9 mouse cellular contexts compared by ENCODE assay signal in the genomic region with DNA sequence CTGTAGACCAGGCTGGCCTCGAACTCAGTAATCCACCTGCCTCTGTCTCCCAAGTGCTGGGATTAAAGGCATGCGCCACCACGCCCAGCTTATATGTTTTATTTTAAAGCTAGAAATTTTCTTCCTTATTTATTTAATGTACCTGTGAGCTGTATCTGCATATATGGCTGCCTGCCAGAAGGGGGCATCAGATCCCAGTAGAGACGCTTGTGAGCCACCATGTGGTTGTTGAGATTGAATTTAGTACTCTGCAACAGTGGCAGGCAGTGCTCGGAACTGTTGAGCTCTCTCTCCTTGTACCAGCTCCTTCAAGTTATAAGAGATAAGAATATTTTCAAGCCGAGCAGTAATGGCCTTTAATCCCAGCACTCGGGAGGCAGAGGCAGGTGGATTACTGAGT. TPM values are rescaled to one million over a fixed set of nuclear protein-coding genes. Genes with fewer than 3 reads are reported as not detected.
DNase-seq lines count a peak whose midpoint lies in the region; ATAC-seq and TF ChIP-seq lines count a peak whose summit lies in the region.
"Had no signal": no experiment of that assay in that cellular context is flagged by ENCODE, and none has a peak within 500 bp of the region (broad histone marks: within the 10 kb centered on the region; RNA-seq: fewer than 3 reads in every experiment).

No protein-coding gene starts in this region.

- H3K27me3 ChIP-seq in kidney, postnatal 0 days (ENCODE audit: insufficient read depth, low read length), result no peaks in the 10 kb centered on the region
- no peaks in the 10 kb centered on the region for H3K27me3 ChIP-seq in kidney, embryonic 14.5 days (ENCODE audit: control insufficient read depth, insufficient read depth, low read length)
- H3K27me3 ChIP-seq in midbrain, embryonic 11.5 days (ENCODE audit: control insufficient read depth, insufficient read depth, low read length), result no peaks in the 10 kb centered on the region
- no peaks in the 10 kb centered on the region for H3K27me3 ChIP-seq in forebrain, embryonic 11.5 days (ENCODE audit: control insufficient read depth, insufficient read depth, low read length)
- H3K27me3 ChIP-seq: hindbrain, embryonic 15.5 days had no signal

- no peak overlapping the region for H3K9ac ChIP-seq in kidney, postnatal 0 days (ENCODE audit: low read depth, low read length)
- H3K9ac ChIP-seq in kidney, embryonic 14.5 days (ENCODE audit: low read depth, low read length), result no peak overlapping the region
- no peak overlapping the region for H3K9ac ChIP-seq in midbrain, embryonic 11.5 days (ENCODE audit: low read length)
- H3K9ac ChIP-seq in forebrain, embryonic 11.5 days (ENCODE audit: low read length), result no peak overlapping the region
- H3K9ac ChIP-seq: hindbrain, embryonic 15.5 days had no signal

- peak; percentile 49 for DNase-seq in kidney, postnatal 0 days (ENCODE audit: low spot score)
- peak; percentile 80 for DNase-seq in ES-CJ7 (ENCODE audit: low read depth, low spot score)
- DNase-seq in embryo, embryonic 10 days (ENCODE audit: low spot score), result peak; percentile 33
- peak; percentile 51 for DNase-seq in lung, postnatal 36 days
- no peak for DNase-seq in urinary bladder, postnatal 10 days (ENCODE audit: low spot score)
- DNase-seq in midbrain, embryonic 11.5 days (ENCODE audit: low spot score, missing footprints), result no peak
- DNase-seq in forebrain, embryonic 11.5 days (ENCODE audit: low spot score), result no peak

- no peak overlapping the region for H3K4me3 ChIP-seq in kidney, postnatal 0 days (replicated peaks; ENCODE audit: low read depth, low read length)
- no peak overlapping the region for H3K4me3 ChIP-seq in kidney, embryonic 14.5 days (ENCODE audit: low read length)
- H3K4me3 ChIP-seq in midbrain, embryonic 11.5 days (ENCODE audit: low read depth, low read length), result no peak overlapping the region
- H3K4me3 ChIP-seq in forebrain, embryonic 11.5 days (ENCODE audit: low read depth, low read length), result no peak overlapping the region
- H3K4me3 ChIP-seq: hindbrain, embryonic 15.5 days had no signal

- TF ChIP-seq CTCF in kidney, postnatal 0 days (IDR thresholded peaks at IDR 0.05; ENCODE audit: low read depth), result peak; percentile 65

- no peaks in the 10 kb centered on the region for H3K4me1 ChIP-seq in kidney, postnatal 0 days (replicated peaks; ENCODE audit: insufficient read depth, low read length)
- H3K4me1 ChIP-seq in kidney, embryonic 14.5 days (ENCODE audit: control insufficient read depth, insufficient read depth, low read length), result no peaks in the 10 kb centered on the region
- no peaks in the 10 kb centered on the region for H3K4me1 ChIP-seq in midbrain, embryonic 11.5 days (ENCODE audit: control insufficient read depth, insufficient read depth, low read length)
- no peaks in the 10 kb centered on the region for H3K4me1 ChIP-seq in forebrain, embryonic 11.5 days (replicated peaks; ENCODE audit: control insufficient read depth, insufficient read depth, low read length)
- H3K4me1 ChIP-seq: hindbrain, embryonic 15.5 days had no signal

- H3K27ac ChIP-seq in kidney, postnatal 0 days, result no peak overlapping the region
- H3K27ac ChIP-seq in kidney, embryonic 14.5 days (ENCODE audit: low read depth, low read length), result no peak overlapping the region
- no peak overlapping the region for H3K27ac ChIP-seq in midbrain, embryonic 11.5 days (ENCODE audit: low read depth, low read length)
- no peak overlapping the region for H3K27ac ChIP-seq in forebrain, embryonic 11.5 days (ENCODE audit: low read depth, low read length)
- H3K27ac ChIP-seq: hindbrain, embryonic 15.5 days had no signal

- WGBS in kidney, postnatal 0 days, result 80% methylated on average over 7 of the region's 7 CpGs
- WGBS in kidney, embryonic 14.5 days, result 78% methylated on average over 7 of the region's 7 CpGs
- WGBS in midbrain, embryonic 11.5 days, result 83% methylated on average over 7 of the region's 7 CpGs
- 84% methylated on average over 7 of the region's 7 CpGs for WGBS in forebrain, embryonic 11.5 days

- H3K9me3 ChIP-seq in kidney, postnatal 0 days (replicated peaks; ENCODE audit: low read length), result no peaks in the 10 kb centered on the region
- H3K9me3 ChIP-seq in kidney, embryonic 14.5 days (ENCODE audit: control insufficient read depth, low read length), result no peaks in the 10 kb centered on the region
- H3K9me3 ChIP-seq in midbrain, embryonic 11.5 days (ENCODE audit: control insufficient read depth, low read length), result no peaks in the 10 kb centered on the region; the same call in 1 of the 2 replicates
- H3K9me3 ChIP-seq in forebrain, embryonic 11.5 days (ENCODE audit: control insufficient read depth, low read length), result no peaks in the 10 kb centered on the region
- H3K9me3 ChIP-seq: hindbrain, embryonic 15.5 days had no signal

- H3K4me2 ChIP-seq in kidney, postnatal 0 days (ENCODE audit: low read length), result no peak overlapping the region
- H3K4me2 ChIP-seq in kidney, embryonic 14.5 days (replicated peaks; ENCODE audit: low read depth, low read length), result no peak overlapping the region
- H3K4me2 ChIP-seq in midbrain, embryonic 11.5 days, result no peak overlapping the region
- H3K4me2 ChIP-seq in forebrain, embryonic 11.5 days (ENCODE audit: low read depth, low read length, severe bottlenecking), result no peak overlapping the region
- H3K4me2 ChIP-seq: hindbrain, embryonic 15.5 days had no signal

- peaks cover 46% of the 10 kb centered on the region for H3K36me3 ChIP-seq in kidney, postnatal 0 days (ENCODE audit: insufficient read depth, low read length)
- peaks cover 70% of the 10 kb centered on the region for H3K36me3 ChIP-seq in kidney, embryonic 14.5 days (ENCODE audit: control insufficient read depth, insufficient read depth, low read length)
- peaks cover 24% of the 10 kb centered on the region for H3K36me3 ChIP-seq in midbrain, embryonic 11.5 days (ENCODE audit: control insufficient read depth, insufficient read depth, low read length)
- no peaks in the 10 kb centered on the region; the same call in 1 of the 2 replicates for H3K36me3 ChIP-seq in forebrain, embryonic 11.5 days (ENCODE audit: control insufficient read depth, insufficient read depth, low read length)

- ATAC-seq in kidney, postnatal 0 days (replicated peaks; ENCODE audit: low FRiP score, low read depth), result no peak
- ATAC-seq in kidney, embryonic 14.5 days (ENCODE audit: low FRiP score, low TSS enrichment), result no peak
- no peak for ATAC-seq in midbrain, embryonic 11.5 days (ENCODE audit: low FRiP score)
- ATAC-seq in forebrain, embryonic 11.5 days (replicated peaks; ENCODE audit: low FRiP score), result no peak

RNA-seq across cellular contexts. Expression of a gene that starts 20.6 kb away (rescaled TPM):
- 64.5 and 70.3 TPM in 2 replicates for polyA plus RNA-seq in kidney, postnatal 0 days (2015; fragmentation: Nextera tagmentation; extraction: Ambion mirVana)
- polyA plus RNA-seq in kidney, embryonic 14.5 days (2014; fragmentation: Nextera tagmentation; extraction: Ambion mirVana), result 25.0 and 53.0 TPM in 2 replicates
- polyA plus RNA-seq in midbrain, embryonic 11.5 days (2014; fragmentation: Nextera tagmentation; extraction: Ambion mirVana), result 26.0 and 26.1 TPM in 2 replicates
- polyA plus RNA-seq in forebrain, embryonic 11.5 days (2014; fragmentation: Nextera tagmentation; extraction: Ambion mirVana), result 26.9 and 27.2 TPM in 2 replicates

RNA-seq across cellular contexts. Expression of a gene that starts 21.8 kb away (rescaled TPM):
- polyA plus RNA-seq in kidney, postnatal 0 days (2015; fragmentation: Nextera tagmentation; extraction: Ambion mirVana), result 43.8 and 45.4 TPM in 2 replicates
- 37.7 and 55.9 TPM in 2 replicates for polyA plus RNA-seq in kidney, embryonic 14.5 days (2014; fragmentation: Nextera tagmentation; extraction: Ambion mirVana)
- polyA plus RNA-seq in midbrain, embryonic 11.5 days (2014; fragmentation: Nextera tagmentation; extraction: Ambion mirVana), result 79.4 and 99.6 TPM in 2 replicates
- 76.1 and 84.0 TPM in 2 replicates for polyA plus RNA-seq in forebrain, embryonic 11.5 days (2014; fragmentation: Nextera tagmentation; extraction: Ambion mirVana)

Comparison
In these comparisons a context has a peak if more than half of its experiments do, and no peak if none do; other contexts are left out.
1. DNase-seq: peak in kidney, postnatal 0 days (single experiment), ES-CJ7 (single experiment), embryo, embryonic 10 days (single experiment) and lung, postnatal 36 days (single experiment); none in urinary bladder, postnatal 10 days (single experiment), midbrain, embryonic 11.5 days (single experiment) and forebrain, embryonic 11.5 days (single experiment).